Mouse (Mus musculus): ENCODE data around the gene Cenpu.

Cenpu gene

DNA sequence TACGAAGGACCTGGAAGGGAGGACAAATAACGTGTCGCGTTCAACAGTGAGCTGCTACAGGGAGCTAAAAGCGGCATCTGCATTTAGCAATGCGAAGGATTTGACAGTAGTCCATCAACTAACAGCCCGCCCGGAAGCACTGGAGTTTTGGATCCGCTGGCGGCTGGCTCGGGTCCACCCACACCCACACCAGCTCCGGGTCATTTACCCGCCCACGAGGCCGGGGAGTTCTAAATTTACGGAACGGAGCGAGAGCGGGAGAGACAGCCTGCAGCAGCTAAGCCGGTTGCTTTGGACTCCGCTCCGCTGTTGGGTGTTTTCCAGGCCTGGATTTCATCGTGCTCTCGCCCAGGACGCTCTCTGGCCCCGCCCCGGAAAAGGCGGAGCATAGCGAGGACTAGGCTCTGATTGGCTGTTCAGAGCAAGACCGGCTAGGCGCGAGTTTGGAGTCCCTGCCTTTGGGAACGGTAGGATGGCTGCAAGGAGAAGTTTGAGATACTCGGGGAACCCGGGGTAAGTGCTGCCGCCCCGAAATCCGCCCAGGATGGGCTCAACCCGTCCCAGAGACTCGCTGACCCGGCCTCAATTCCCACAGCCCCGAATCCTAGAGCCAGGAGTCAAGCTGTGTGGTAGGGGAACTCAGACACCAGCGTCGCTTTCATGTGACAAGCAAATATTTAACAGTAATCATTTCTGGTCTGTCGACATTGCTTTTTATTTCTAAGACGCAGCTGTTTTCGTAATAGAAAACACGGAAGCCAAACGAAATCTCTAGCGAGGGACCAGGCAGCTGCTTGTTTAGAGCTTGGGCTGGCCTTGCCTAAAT, at the start of gene Cenpu:
TSS of gene Cenpu (plus strand) at position 414 of the 826 bp plus-strand sequence.
- in situ Hi-C loops (cut with MboI), result loop anchor here (25.0 kb wide), 1 partner anchor 810 kb away; no protein-coding TSS in a partner anchor

DNA sequence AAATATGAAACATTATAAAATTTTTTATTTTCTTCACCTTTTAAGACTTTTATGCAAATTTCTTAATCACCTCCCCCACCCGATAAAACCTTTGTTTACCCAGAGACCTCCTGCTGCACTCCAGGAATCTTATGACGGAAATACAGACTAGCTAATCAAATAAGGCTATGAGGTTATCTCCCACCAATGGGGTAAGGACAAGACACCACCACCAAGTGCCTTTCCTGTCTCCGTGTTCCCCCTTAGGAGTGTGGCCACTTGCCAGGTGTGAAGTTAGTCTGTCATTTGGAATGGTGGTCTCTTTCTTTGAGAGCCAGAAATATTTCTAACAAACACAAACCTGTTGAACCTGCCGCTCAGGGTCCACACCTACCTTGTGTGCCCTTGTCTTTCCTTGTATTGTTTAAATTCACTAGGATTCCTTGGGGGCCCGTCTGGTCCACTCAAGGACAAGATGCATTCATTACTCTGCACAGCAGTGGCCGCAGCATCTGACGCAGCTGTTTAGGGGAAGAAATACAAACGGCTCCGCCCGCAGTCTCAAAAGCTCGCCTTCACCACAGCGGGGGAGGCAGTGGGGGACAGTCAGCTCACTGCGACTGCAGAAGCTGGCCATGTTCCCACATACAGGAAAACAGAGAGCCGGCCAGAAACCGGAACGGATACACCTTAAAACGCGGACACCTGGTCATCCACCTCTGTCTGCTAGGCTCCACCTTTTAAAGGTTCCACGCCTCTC, 49.3 kb upstream of the Cenpu start:
- in situ Hi-C loops (cut with MboI), result no loop called here

DNA sequence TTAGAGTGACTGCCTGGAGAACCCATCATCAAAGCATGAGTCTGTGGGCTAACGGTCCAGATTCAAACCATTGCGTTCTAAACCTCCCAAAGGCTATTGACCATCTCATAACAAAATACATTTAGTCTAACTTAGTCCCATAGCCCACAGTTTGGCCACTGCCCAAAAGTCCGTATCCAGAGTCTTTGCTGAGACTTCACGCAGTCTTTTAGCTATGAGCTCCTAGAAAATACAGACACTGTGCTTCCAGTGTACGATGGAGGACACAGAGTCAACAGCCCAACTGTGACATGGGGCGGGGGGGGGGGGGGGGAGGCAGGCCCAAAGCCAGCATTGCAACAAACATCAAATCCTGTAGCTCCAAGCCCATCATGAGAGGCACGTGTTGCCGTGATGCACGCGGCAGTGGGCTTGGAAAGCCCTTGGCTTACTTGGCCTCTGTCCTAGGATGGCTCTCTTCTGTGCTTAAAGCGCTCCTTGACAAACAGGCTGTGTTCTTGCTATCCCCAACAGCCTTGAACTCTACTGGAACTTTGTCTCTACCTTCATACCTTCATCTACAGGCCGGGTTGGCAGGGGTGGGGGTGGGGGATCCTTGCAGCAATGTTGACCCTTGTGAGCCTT, 48.6 kb upstream of the Cenpu start:
- in situ Hi-C loops (cut with MboI), result no loop called here

DNA sequence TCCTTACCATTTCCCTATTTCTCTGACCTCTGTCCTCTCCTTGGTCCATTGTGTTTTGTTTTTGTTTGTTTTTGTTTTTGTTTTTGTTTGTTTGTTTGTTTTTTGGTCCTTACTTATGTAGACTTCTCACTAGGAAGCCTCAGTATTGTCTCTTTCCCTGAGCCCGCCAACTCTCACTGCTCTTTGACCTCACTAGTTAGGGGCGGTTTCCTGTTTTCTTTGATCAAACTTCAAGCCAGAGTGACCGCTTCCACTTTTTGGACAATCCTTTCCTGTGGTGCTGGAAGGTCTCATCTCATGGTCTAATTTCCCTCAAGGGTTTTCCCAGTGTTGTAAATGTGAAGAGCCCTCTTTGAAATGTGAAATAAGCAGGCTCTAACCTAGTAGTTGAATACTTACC, 47.6 kb upstream of the Cenpu start:
- in situ Hi-C loops (cut with MboI), result no loop called here

DNA sequence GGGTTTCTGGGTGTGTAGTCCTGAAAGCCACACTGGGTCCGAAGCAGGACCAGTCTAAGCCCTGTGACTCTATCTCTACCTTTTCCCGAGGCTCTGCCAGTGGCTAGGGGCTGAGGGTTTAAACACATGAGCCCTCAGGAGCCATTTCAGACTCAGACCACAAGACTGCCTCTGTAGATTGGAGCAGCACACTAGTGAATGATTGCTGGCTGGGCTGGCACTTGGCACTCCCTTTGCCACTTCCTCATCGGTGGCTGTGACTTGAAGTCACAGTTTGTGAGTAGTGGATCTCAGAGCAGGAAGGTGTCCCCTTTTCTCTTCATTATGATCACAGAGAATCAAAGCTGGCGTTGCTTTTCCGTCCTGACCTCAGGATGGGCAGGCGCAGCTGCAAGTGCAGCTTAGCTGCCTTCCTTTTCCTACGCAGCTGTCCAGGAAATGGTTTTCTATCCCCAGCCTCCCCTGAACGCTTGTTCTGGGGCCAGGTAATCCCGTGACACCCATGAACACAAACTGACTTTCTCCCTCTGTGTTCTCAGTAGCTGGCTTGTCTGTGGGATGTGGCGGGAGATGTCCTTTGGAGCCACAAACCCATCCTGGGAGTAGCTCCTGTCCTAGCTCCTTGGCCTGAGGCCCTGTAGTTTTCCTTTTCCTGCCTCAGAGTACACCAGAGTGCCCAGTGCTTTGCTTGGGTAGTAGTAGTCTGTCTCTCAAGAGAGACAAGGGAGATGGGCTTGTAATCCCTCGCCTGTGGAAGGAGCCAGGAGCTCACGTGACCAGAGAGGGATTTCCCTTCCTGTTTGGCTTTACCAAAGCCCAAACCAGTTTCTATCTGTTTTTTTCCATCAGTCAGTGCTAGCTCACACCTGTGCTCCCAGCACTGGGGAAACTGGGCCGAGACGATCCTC, 43.1 kb upstream of the Cenpu start:
- in situ Hi-C loops (cut with MboI), result no loop called here

DNA sequence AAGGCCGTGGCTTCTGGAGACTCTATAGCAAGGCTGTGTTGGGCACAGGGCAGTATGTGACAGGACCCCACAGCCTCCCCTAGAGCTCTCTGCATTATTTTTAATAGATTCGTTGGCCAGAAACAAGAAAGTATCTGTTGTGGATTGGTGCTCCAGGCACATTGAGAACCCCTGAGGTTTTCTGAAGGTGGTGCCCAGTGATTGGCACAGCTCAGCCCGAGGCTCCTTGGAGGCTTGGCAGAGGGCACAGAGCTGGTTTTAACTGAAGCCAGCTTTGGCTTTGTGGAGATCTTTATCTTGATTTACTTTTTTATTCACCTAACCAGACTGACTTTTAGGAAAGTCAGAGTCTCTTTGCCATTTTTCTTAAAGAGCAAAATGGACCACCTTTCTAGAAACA, 42.4 kb upstream of the Cenpu start:
- in situ Hi-C loops (cut with MboI), result no loop called here

DNA sequence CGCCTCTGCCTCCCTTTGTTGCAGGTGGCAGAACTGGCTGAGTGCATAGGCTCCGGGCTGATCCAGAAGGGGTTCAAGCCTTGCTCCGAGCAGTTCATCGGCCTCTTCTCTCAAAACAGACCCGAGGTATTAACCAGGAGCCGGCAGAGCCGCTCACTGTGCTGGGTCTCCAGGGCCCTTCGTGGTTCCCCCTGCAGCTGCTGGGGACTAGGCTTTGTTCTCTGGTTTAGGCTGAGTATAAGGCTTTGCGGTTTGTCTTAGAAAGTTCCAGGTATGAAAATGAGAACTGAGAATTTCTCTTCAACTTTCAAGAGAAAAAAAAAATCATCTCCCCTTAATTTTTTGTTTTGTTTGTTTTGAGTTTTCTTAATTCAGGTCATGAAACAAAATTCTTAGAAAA, 40.5 kb upstream of the Cenpu start:
- in situ Hi-C loops (cut with MboI), result no loop called here

DNA sequence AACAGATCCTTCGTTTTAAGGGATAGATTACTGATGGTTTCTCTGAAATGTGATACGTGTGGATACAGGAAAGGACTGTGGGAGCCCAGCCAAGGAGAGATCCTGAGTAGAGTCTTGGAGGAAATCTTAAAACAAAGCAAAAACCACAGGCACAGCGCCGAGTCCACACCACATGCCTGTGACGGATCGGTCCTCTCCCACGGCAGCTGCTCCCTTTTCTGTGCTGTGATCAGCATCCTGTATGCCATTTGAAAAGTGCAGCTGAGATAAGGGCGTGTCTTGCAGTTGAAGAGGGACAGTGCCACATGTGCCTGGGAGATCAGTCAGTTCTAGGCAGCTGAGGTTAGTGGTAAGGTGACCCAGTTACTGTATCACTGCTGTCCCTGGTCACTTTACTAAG, 39.3 kb upstream of the Cenpu start:
- in situ Hi-C loops (cut with MboI), result no loop called here

DNA sequence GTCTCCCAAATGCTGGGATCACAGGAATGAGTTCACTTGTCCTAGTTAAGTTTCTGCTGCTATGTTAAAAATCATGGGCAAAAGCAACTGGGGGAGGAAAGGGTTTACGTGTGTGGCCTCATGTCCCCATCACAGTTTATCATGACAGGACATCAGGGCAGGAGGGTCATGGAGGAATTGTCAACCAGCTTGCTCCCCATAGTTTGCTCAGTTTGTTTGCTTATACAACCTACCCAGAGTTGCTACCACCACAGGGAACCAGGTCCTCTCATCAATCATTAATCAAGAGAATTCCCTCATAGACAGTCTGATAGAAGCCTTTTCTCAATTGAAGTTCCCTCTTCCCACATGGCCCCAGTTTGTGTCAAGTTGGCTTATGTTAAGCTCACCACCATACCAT, 37.8 kb upstream of the Cenpu start:
- in situ Hi-C loops (cut with MboI), result no loop called here

DNA sequence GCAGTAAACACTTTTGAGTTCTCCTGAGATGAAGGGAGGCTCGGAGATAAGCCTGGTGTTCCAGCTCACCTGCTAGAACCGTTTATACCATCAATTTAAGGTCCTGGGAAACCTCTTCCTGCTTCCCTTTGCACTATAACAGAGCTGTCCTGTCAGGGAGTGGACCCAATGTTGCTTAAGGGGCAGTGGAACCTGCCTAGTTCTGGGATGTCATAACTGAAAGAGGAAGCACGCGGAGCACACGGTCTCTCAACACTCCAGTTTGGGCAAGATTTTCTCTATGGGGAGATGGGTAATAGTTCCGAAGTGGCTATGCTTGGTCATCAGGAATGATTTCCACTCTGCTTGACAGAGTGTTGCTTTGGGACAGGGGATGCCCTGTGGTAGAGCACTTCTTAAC, 31.2 kb upstream of the Cenpu start:
- in situ Hi-C loops (cut with MboI), result no loop called here

DNA sequence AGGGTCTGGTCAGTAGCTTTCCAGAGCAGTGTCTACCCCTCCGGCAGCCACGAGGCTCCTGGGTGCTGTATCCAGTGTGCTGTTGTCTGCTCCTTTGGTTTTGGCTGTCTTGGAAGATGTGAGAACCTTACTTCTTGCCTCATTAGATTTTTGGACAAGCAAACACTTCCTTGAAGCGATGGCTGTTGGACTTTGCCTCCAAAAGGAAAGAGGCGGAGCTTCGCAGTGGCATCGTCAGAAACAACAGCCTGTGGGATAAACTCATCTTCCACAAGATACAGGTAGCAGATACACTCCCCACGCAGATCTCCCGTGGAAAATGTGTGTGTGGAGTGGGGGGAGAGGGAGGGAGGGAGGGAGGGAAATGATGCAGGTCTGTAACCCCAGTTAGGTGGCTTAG, 25.7 kb upstream of the Cenpu start:
- in situ Hi-C loops (cut with MboI), result no loop called here

DNA sequence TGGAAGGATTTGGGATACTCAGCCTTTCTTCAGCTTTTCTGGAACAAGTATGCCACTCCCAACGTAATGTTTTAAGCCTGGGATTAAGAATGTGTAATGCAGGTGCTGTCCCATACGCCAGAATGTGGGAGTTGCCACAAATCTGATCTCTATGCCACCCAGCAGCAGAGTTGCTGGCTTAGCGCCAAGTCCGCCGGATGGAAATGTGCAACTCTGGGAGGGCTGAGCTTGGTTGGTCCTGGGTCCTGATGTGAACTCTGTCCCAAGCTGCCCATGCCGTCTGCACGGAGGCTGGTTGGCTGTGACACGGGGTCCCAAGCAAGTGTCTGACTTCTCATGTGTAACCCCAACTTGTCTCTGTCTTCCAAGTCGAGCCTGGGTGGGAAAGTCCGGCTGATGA, 25.0 kb upstream of the Cenpu start:
- in situ Hi-C loops (cut with MboI), result no loop called here

DNA sequence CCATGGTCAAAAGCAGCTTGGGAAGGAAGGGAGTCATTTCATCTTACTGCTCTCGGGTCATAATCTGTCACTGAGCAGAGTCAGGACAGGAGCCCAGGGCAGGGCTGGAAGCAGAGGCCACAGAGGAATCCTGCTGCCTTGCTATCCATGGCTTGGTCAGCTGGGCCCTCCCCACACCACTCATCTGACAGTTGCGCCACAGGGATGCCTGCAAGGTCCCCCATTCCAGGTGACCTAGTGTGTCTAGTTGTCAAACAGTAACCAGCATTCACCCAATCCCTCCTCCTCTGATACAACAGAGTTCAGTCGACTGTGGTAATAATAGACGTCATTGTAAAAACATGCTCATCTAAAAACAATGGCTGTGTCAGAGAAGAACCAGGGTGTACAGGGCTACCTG, 22.3 kb upstream of the Cenpu start:
- in situ Hi-C loops (cut with MboI), result no loop called here

DNA sequence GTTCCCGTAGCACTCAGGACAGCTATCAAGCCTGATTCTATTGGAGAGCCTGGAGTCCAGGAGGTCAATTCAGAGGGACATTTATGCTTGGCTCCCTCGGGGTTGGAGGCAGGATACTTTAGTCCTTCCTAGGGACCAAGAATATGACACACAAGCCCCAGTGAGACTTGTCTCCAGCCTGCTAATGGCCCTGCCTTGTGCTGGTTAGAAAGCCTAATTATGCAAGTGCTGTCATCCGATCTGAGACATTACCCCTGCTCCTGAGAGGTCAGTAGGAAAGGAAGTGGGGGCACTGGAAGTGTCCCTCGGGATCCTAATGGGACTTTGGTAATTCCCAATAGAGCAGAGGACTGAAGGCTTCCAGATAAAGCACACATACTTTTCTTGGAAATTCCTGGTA, 21.3 kb upstream of the Cenpu start:
- in situ Hi-C loops (cut with MboI), result no loop called here

DNA sequence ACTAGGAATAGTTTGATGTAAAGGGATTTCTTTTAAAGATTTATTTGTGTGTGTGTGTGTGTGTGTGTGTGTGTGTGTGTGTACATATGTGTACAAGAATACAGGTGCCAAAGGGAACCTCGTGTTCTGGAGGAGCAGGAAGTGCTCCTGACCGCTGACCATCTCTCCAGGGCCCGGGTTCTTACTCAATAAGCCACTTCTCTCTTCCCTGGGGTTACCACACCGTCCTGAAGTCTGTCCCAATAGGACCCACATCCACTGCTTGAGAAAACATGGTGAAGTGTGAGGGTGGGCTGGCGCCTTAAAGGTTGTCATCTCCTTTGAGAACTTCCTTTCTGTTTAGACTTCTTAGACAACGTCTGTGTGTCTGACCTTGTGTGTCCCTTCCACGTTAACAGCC, 17.9 kb upstream of the Cenpu start:
- in situ Hi-C loops (cut with MboI), result no loop called here

DNA sequence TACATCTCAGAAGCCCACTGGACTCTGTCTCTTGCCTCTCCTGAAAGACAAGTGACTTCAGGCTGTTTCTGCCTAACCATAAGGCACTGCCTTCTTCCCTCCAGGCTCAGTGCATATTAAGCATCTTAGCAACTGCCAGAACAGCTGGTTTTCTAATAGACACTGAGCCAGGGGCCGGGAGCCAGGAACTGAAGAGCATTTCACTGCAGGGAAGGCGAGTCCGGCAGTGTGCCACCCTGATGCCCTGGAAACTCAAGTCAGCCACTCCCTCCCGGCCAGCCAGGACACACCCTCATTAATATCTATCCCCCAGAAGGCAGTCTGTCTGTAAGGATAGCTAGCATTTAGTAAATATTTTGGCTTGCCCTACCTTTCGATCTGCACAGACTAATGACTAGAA, 12.1 kb upstream of the Cenpu start:
- in situ Hi-C loops (cut with MboI), result no loop called here

DNA sequence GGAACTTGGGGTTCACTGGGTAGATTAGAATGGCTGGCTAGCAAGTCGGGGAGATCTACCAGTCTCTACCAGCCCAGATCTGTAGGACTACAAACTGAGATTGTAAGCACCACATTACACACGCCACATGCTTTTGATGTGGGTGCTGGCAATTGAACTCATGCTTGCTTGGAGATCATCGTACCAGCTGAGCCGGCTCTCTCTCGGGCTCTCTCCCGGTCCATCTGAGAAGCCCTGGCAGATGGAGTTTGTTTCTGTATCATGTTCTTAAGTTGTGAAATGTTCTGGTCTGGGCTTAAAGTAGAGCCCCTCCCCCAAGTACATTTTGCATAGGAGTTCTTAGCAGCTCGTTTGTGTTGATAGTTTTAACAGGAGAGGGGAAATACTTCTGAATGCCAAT, 8.6 kb upstream of the Cenpu start:
- in situ Hi-C loops (cut with MboI), result no loop called here

DNA sequence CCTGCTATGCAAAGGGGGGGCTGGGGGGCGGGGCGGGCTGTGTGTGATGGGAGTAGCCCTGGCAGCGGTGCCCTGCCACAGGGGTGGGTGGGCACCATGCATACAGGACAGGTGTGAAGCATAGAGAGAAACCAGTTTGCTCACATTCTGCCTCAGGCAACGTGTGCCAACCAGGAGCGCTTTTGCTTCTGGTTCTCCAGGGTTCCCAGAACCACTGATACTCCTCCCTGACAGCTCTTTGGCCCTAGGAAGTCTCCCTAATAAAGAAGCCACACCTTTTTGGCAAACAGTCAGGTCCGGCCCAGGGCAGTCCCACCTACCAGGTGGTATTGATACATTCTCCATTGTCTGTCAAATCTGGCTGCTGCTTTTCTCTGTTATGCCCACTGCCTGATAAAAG, 8.2 kb upstream of the Cenpu start:
- in situ Hi-C loops (cut with MboI), result no loop called here

DNA sequence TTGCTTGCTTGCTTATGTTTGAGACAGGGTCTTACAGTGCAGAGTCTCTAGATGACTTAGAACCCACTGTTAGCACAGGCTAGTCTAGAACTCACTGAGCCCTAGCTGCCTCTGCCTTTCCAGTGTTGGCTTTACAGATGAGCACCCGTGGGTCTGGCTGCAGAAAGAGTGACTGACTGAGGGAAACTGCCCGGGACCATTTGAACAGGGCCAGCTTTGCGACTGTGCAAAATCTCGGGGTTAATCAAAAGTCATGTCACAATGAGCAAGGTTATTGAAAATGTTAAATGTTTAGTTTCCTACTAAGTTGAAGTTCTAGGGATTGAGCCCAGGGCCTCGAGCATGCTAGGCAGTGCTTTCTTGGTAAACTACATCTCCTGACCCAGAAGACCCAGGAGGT, 6.0 kb upstream of the Cenpu start:
- in situ Hi-C loops (cut with MboI), result loop anchor here (5.0 kb wide), 1 partner anchor 224 kb away; no protein-coding TSS in a partner anchor

DNA sequence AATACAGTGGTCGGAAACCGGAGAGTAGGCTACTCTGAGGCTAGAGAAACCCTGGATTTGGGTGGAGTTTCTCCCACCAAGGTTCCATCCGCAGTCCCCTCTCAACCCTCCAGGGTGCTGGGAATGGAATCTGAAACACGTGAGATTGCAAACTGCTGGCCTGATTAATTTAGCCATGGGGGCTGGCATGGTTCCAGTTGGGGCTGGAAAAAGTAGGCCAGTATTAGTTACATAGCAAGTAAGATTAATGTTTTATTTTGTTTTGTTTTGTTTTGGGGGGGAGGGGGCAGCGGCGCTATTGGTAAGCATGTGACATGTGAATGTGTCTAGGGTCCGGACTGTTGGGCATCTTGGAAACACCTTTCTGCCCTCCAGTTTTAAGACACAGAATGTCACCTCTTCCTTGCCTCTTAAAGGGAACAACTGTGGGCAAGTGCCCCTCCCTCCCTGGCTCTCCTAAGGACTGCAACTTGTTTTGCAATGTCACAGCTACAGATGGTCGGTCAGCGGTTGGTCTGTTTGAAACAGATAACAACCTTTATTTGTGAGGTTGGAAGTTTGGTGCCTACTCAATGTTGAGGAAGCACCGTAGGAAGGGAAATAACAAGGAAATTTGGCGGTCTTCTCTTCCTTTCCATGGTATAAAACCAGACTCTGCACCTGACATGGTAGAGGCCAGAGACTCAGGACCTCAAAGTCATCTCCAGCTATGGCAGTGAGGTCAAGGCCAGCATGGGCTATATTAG, 5.2 kb upstream of the Cenpu start:
- in situ Hi-C loops (cut with MboI), result loop anchor here (5.0 kb wide), 1 partner anchor 224 kb away; no protein-coding TSS in a partner anchor

DNA sequence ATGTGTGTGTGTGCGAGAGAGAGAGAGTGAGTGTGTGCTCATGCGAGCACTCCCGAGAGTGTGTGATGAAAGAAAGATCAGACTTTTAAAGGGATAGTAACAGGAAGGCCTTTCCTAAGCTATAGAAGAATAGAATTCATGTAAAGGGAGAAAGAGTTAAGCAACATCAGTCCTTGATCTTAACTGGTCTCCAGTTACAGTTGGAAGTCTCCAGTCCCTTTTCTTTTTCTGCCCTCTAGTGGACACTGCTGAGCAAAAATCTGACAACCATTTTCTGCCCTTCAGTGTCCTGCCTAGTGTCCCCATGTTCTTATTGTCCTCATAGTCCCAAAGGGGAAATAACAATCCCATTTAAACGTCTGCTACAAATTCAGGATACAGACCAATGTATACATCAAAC, 4.6 kb upstream of the Cenpu start:
- in situ Hi-C loops (cut with MboI), result loop anchor here (5.0 kb wide), 1 partner anchor 225 kb away; no protein-coding TSS in a partner anchor
